Mouse (Mus musculus) gastrocnemius, postnatal 36 days (tissue): ENCODE results near the gene Glod4. TPM values are rescaled to one million over a fixed set of nuclear protein-coding genes. Genes with fewer than 3 reads are reported as not detected.

Source experiments
- DNase-seq, 2 experiments: peaks; one replicate each; pipeline ENCODE4 v3.0.0; 2022
- intact Hi-C: fragments of 180-260 bp; cut with DNase I; formaldehyde crosslinking; loops from one replicate; pipeline ENCODE4 v1.15.1; 2025
- total RNA-seq, 2 experiments: library from RNA; stranded (reverse); gene quantifications; 2 replicates each; pipeline ENCODE4 v1.2.3; 2021

The Glod4 gene
- total RNA-seq, 2 experiments from 2014 or later: 16.6 to 17.2 TPM

GRCm38 (mm10) chr11:76154200-76154599 lies 89.3 kb downstream of the Glod4 start:
- intact Hi-C loops: no loop called here
- DNase-seq: no peak

DNA sequence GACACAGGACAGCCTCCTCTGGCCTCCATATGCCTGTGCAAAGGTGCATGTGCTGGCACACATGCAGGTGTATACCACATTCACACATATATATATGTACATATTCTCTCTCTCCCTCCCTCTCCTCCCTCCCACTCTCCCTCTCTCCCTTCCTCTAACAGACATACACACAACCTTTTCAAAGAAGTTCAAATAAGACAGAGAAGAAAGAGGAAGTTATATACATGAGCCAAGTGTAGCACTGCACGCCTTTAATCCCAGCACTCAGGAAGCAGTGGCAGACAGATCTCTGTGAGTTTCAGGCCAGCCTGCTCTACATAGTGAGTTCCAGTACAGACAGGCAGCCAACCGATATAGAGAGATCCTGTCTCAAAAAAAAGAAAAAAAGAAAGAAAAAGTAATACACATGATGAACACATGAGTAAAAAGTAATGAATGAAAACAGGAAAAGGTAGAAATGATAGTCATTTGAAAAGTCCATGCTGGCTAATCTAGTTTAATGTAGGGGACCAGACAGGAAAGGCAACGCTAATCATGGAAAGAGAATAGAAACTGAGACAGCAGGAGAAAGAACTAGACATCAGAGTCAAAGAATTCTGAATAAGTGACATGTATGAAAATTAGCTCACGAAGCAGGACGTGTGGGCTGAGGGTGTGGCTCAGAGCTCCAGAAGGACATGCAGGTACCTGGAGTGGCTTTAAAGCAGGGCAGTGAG lies 90.1 kb downstream of the Glod4 start:
- DNase-seq: no peak
- intact Hi-C loops: no loop called here

DNA sequence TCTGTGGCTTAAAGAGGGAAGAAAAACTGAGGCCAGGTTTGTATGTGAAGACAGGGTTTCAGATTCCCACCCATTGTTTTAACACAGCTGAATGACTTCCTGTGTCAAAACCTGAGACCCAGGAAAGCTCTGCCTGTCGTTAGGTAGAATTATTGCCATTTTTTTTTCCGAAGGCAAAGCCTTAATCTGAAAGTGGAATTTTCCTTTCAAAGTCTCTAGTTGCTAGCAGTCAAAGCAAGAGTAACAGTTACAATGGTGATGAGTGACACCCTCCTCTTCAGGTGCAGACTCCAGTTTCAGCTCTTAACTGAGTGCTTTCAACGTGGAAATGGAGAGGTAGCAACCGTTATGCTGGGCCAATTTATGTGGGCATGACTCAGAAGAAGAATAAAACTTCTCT lies 92.5 kb downstream of the Glod4 start:
- no peak for DNase-seq
- intact Hi-C loops: no loop called here

DNA sequence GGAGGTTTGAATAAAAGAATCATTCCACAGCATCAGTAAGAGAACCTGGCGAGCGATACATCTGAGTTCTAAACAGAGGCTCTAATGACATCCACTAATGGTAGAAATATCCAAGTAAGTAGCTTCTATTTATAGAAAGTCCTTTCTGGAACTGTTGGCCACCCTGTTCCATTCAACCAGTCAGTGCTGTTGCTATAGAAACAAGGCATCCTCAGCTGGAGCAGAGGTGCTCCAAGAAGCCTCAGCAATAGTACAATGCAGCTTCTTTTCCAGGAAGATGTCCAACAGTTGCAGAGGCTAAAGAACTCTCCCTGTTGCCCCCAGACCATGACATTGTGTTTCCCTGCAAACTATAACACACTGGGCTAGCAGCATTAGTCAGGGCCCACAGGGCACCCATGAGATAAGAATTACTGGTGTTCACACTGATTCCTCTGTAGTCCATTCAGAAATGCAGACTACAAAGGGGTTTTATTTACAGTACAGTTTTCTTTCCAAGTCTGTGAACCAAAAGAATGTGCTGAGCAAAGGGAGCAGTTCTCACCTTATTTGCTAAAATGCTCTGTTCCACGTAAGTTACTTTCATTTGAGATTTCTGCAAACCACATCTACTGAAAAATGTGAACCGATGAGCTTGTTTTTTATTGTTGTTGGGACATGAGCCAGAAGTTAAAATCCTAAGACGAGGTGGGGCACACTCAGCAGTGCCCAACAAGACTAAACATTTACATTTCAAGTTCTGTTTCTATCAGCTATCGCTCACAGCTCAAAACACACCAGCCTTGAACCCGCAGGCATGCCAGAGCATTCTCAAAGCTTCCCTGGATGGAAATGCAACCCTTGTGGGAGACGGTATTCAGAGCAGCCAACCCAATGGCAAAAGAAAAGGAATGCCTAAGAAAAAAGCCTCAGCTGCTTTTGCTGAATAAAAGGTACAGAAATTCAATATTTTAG lies 95.2 kb downstream of the Glod4 start:
- intact Hi-C loops: no loop called here
- DNase-seq: no peak

DNA sequence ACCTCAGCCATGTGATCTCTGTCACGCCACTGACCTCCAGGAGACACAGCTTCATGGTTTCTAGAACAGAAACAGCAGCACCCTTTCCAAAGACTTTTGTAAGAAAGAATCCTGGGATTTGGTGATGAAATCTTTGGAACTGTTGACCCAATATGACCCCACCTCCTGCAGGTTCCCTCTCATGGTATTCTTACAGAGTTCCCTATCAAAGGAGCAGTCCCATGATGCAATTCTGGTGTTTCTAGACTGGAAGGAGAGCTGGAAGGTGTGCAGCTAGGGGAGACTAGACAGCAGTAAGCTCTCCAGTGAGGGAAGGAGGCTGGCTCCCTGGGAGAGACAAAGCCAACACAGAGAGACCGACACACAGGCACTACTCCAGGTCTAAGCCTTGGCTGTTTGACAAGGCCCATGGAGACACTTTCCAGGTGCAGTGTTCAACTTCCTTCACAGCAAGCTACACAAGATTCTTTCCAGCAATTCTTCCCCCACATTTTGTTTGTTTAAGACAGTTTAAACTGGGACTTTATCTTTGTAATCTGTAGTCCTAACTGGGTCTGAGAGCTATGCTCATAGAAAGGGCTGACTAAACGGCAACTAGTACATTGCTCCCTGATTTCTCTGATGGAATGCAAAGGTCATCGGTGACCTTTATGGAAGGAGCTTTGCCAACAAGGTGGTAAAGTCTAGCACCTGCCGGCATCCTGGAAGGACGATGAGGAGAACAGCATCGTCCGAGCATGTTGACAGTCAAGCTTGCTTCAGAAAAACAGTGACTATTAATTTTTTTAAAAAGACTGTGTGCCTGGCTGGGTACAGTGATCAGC lies 97.1 kb downstream of the Glod4 start:
- intact Hi-C loops: no loop called here
- DNase-seq: no peak

GRCm38 (mm10) chr11:76145169-76145568 lies 98.4 kb downstream of the Glod4 start:
- no peak for DNase-seq
- intact Hi-C loops: no loop called here

- DNase-seq: no peak
- intact Hi-C loops: no loop called here
Observed at GRCm38 (mm10) chr11:76144386-76144785, 99.1 kb downstream of the Glod4 start.

DNA sequence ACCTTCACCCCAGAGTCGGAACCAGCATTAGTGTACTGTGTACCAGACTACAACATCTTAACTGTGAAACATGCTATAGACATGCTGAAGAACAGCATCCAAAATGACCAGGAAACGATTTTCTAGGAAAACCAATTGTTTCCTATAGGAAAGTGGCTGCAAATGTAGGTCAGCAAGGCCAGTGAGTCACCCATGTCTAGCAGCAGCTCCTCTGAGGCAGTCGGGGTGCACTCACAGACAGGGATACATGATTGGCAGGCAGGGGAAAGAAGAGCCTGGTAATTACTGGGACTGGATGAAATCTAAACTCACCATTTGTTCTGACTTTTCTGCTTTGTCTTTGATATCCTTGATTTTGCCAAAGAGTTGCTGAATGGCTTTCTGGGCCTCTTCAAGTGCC lies 105.5 kb downstream of the Glod4 start:
- no peak for DNase-seq
- intact Hi-C loops: no loop called here

GRCm38 (mm10) chr11:76135641-76136437 lies 107.7 kb downstream of the Glod4 start:
- intact Hi-C loops: no loop called here
- no peak for DNase-seq

- DNase-seq: peak in 1 of 2 experiments; percentile 27
- intact Hi-C loops: no loop called here
Observed at GRCm38 (mm10) chr11:76130859-76131258, 112.7 kb downstream of the Glod4 start.

- no peak for DNase-seq
- intact Hi-C loops: no loop called here
Observed at GRCm38 (mm10) chr11:76125386-76125785, 118.1 kb downstream of the Glod4 start.

GRCm38 (mm10) chr11:76123517-76123916 lies 120.0 kb downstream of the Glod4 start:
- DNase-seq: no peak
- intact Hi-C loops: no loop called here

GRCm38 (mm10) chr11:76122571-76122970 lies 121.0 kb downstream of the Glod4 start:
- no peak for DNase-seq
- intact Hi-C loops: no loop called here

GRCm38 (mm10) chr11:76121086-76121485 lies 122.4 kb downstream of the Glod4 start:
- DNase-seq: no peak
- intact Hi-C loops: no loop called here

DNA sequence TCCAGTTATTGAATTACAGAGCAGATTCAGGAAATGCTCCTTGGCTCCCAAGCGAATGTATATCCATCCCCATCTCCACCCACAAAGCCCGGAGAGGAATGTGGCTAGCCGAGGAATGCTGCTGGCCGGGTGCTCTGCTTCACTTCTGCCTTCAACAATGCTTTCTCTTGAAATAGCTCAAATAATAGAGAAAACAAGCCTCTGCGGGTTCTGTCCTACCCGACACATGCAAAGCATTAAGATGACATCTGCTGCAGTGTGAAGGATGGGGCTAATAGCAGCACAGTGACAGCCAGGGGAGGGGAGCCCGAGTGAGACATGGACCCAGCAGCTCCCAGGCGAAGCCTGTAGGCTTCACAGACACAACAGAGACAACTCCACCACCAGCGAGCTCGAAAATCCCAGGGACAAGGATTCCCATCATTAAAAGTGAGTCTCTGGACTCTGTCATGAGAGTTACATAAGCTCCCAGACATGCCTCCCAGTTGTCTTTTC lies 123.1 kb downstream of the Glod4 start:
- intact Hi-C loops: no loop called here
- DNase-seq: peak in 1 of 2 experiments; percentile 31

DNA sequence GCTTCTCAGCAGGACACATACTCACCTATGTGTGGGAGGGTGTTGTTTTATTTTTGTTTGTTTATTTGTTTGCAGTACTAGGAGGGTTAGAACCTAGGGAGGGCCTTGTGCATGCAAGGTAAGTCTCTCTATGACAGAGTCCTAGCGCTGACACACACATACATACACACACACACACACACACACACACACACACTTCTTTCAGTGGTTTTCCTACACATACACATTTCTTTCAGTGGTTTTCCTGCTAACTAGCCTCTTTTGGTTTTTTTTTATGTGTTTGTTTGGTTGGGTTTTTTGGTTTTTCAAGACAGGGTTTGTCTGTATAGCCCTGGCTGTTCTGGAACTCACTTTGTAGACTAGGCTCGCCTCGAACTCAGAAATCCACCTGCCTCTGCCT lies 133.1 kb downstream of the Glod4 start:
- DNase-seq: no peak
- intact Hi-C loops: no loop called here

- DNase-seq: no peak
- intact Hi-C loops: no loop called here
Observed at GRCm38 (mm10) chr11:76106551-76107496, 136.7 kb downstream of the Glod4 start.

DNA sequence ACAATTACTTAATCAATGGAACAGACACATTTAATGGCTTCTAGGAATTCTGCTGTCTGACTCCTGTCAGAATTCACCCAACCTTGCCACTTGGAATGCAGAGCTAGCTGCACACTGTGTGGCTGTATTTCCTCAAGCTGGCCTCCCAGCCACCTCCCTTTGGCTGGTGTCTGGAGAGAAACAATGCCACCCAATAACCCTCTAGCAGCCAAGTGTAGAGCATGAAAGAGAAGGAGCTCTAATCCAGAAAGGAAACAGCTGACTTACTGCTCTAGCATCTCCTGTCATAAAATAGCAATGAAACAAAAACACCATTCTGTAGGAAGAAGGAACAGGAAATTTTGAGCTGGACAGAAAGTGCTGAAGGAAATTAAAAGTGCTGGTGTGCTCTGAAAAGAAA lies 142.4 kb downstream of the Glod4 start:
- intact Hi-C loops: no loop called here
- no peak for DNase-seq
